Mouse (Mus musculus) liver, embryonic 13.5 days (tissue): Measurements from ENCODE around the gene BC048562. TPM values are rescaled to one million over a fixed set of nuclear protein-coding genes. Genes with fewer than 3 reads are reported as not detected.
A peak's percentile ranks its signal among the peaks of the same experiment; 100 is the strongest.

ENCODE experiments used
- ATAC-seq: fragments of 200-750 bp; cut with Nextera tagmentation; 2 replicates; pipeline ENCODE4 v1.8.0; 2017; ENCODE audit warnings: low read depth, mild to moderate bottlenecking, moderate number of reproducible peaks, moderate library complexity
- DNase-seq: peaks from one replicate; pipeline ENCODE4 v3.0.0; 2022
- H3K27ac ChIP-seq: fragments of 300-500 bp; sonication (generic); 2 replicates; pipeline ENCODE4 v1.5.1; 2015; ENCODE audit warnings: moderate library complexity, mild to moderate bottlenecking, inconsistent platforms
- H3K27me3 ChIP-seq: fragments of 300-500 bp; sonication (generic); 2 replicates; pipeline ENCODE4 v1.6.1; 2015; ENCODE audit warnings: mild to moderate bottlenecking, inconsistent platforms
- H3K36me3 ChIP-seq: fragments of 300-500 bp; sonication (generic); 2 replicates; pipeline ENCODE4 v1.6.1; 2015; ENCODE audit warnings: mild to moderate bottlenecking, inconsistent platforms
- H3K4me1 ChIP-seq: fragments of 300-500 bp; sonication (generic); replicated peaks from 2 replicates; pipeline ENCODE4 v1.6.1; 2015; ENCODE audit warnings: inconsistent platforms
- H3K4me2 ChIP-seq: fragments of 300-500 bp; sonication (generic); 2 replicates; pipeline ENCODE4 v1.6.1; 2015; ENCODE audit warnings: inconsistent platforms, mild to moderate bottlenecking, moderate library complexity
- H3K4me3 ChIP-seq: fragments of 300-500 bp; sonication (generic); replicated peaks from 2 replicates; pipeline ENCODE4 v1.5.1; 2015; ENCODE audit warnings: mild to moderate bottlenecking, inconsistent platforms
- H3K9ac ChIP-seq: fragments of 300-500 bp; sonication (generic); 2 replicates; pipeline ENCODE4 v1.6.1; 2015; ENCODE audit warnings: mild to moderate bottlenecking, inconsistent platforms
- H3K9me3 ChIP-seq: fragments of 300-500 bp; sonication (generic); replicated peaks from 2 replicates; pipeline ENCODE4 v1.6.1; 2016; ENCODE audit warnings: inconsistent platforms
- WGBS: fragments of 180-500 bp; shearing (Covaris S2); methylation state at CpG from one replicate; pipeline ENCODE4 v1.1.7; 2015; ENCODE audit not compliant: insufficient replicate concordance; 5-methylcytosine and 5-hydroxymethylcytosine counted together
- polyA plus RNA-seq: library from polyadenylated mRNA; unstranded; fragments of >200 nt; fragmentation: Nextera tagmentation; extraction: Ambion mirVana; gene quantifications from 2 replicates; pipeline ENCODE4 v1.2.1, GENCODE M21; 2015

Gene BC048562
- polyA plus RNA-seq, 1 experiment from 2014 or later, result not detected

- Histone ChIP-seq H3K4me3 (no peak overlapping the region), H3K36me3 (peaks cover 3% of the 10 kb centered on the region; the same call in 1 of the 2 replicates), H3K27me3 (peaks cover 8% of the 10 kb centered on the region; the same call in 1 of the 2 replicates), H3K27ac (no peak overlapping the region), H3K4me1 (peaks cover 21% of the 10 kb centered on the region), H3K4me2 (no peak overlapping the region), H3K9ac (no peak overlapping the region), H3K9me3 (no peaks in the 10 kb centered on the region)
- 76% methylated on average over 19 of the region's 19 CpGs for WGBS
- ATAC-seq (no peak), DNase-seq (no peak)
Measured at GRCm38 (mm10) chr9:108481520-108482210, 45.4 kb downstream of the BC048562 start.

GRCm38 (mm10) chr9:108483051-108483790 is 46.9 kb downstream of the BC048562 start:
- no peak for DNase-seq
- H3K4me2 ChIP-seq, result no peak overlapping the region
- H3K27me3 ChIP-seq, result peaks cover 8% of the 10 kb centered on the region; the same call in 1 of the 2 replicates
- H3K9me3 ChIP-seq, result no peaks in the 10 kb centered on the region
- peaks cover 11% of the 10 kb centered on the region for H3K36me3 ChIP-seq
- ATAC-seq, result no peak
- no peak overlapping the region for H3K27ac ChIP-seq
- no peak overlapping the region for H3K4me3 ChIP-seq
- H3K4me1 ChIP-seq, result peaks cover 21% of the 10 kb centered on the region
- H3K9ac ChIP-seq, result no peak overlapping the region
- WGBS, result 80% methylated on average over 18 of the region's 18 CpGs

GRCm38 (mm10) chr9:108484021-108484420 is 47.7 kb downstream of the BC048562 start:
- Histone ChIP-seq H3K27me3 (peaks cover 4% of the 10 kb centered on the region; the same call in 1 of the 2 replicates), H3K4me2 (no peak overlapping the region), H3K4me3 (no peak overlapping the region), H3K9me3 (no peaks in the 10 kb centered on the region), H3K4me1 (peaks cover 15% of the 10 kb centered on the region), H3K27ac (no peak overlapping the region), H3K36me3 (peaks cover 17% of the 10 kb centered on the region), H3K9ac (no peak overlapping the region)
- DNase-seq (no peak), ATAC-seq (no peak)
- 77% methylated on average over 15 of the region's 15 CpGs for WGBS

GRCm38 (mm10) chr9:108485301-108485875 is 49.1 kb downstream of the BC048562 start:
- DNase-seq (no peak), ATAC-seq (no peak)
- Histone ChIP-seq H3K9me3 (no peaks in the 10 kb centered on the region), H3K4me1 (peaks cover 10% of the 10 kb centered on the region), H3K36me3 (peaks cover 17% of the 10 kb centered on the region), H3K4me2 (no peak overlapping the region), H3K27ac (no peak overlapping the region), H3K4me3 (no peak overlapping the region), H3K9ac (no peak overlapping the region), H3K27me3 (no peaks in the 10 kb centered on the region)
- 79% methylated on average over 19 of the region's 19 CpGs for WGBS

GRCm38 (mm10) chr9:108486973-108487530 is 50.8 kb downstream of the BC048562 start:
- no peak overlapping the region for H3K4me2 ChIP-seq
- DNase-seq, result no peak
- no peak overlapping the region for H3K4me3 ChIP-seq
- 72% methylated on average over 8 of the region's 8 CpGs for WGBS
- H3K36me3 ChIP-seq, result peaks cover 17% of the 10 kb centered on the region
- no peaks in the 10 kb centered on the region for H3K9me3 ChIP-seq
- ATAC-seq, result no peak
- H3K9ac ChIP-seq, result no peak overlapping the region
- no peak overlapping the region for H3K27ac ChIP-seq
- H3K27me3 ChIP-seq, result no peaks in the 10 kb centered on the region
- H3K4me1 ChIP-seq, result peaks cover 17% of the 10 kb centered on the region

GRCm38 (mm10) chr9:108488403-108488802 is 52.1 kb downstream of the BC048562 start:
- no peaks in the 10 kb centered on the region for H3K27me3 ChIP-seq
- H3K4me2 ChIP-seq, result no peak overlapping the region
- no peak for DNase-seq
- H3K36me3 ChIP-seq, result peaks cover 29% of the 10 kb centered on the region
- H3K9me3 ChIP-seq, result no peaks in the 10 kb centered on the region
- no peak overlapping the region for H3K9ac ChIP-seq
- ATAC-seq, result no peak
- no peak overlapping the region for H3K27ac ChIP-seq
- WGBS, result 86% methylated on average over 17 of the region's 17 CpGs
- H3K4me1 ChIP-seq, result peaks cover 27% of the 10 kb centered on the region
- no peak overlapping the region for H3K4me3 ChIP-seq

- no peaks in the 10 kb centered on the region for H3K27me3 ChIP-seq
- ATAC-seq (no peak), DNase-seq (no peak)
- H3K36me3 ChIP-seq, result peaks cover 37% of the 10 kb centered on the region
- H3K4me3 ChIP-seq, result no peak overlapping the region
- peak overlapping the region; percentile 96 for H3K27ac ChIP-seq
- H3K9me3 ChIP-seq, result no peaks in the 10 kb centered on the region
- WGBS, result 93% methylated on average over 20 of the region's 20 CpGs
- no peak overlapping the region for H3K9ac ChIP-seq
- no peak overlapping the region for H3K4me2 ChIP-seq
- H3K4me1 ChIP-seq, result peaks cover 27% of the 10 kb centered on the region
Measured at GRCm38 (mm10) chr9:108489215-108489614, 52.9 kb downstream of the BC048562 start.

GRCm38 (mm10) chr9:108489702-108490558 is 53.6 kb downstream of the BC048562 start:
- Histone ChIP-seq H3K27ac (peak overlapping the region; percentile 96), H3K9me3 (no peaks in the 10 kb centered on the region), H3K36me3 (peaks cover 44% of the 10 kb centered on the region), H3K27me3 (no peaks in the 10 kb centered on the region), H3K4me3 (peak overlapping the region; percentile 98), H3K4me2 (peak overlapping the region; percentile 93), H3K4me1 (peaks cover 27% of the 10 kb centered on the region), H3K9ac (peak overlapping the region; percentile 95)
- WGBS, result 69% methylated on average over 26 of the region's 26 CpGs
- DNase-seq (no peak), ATAC-seq (no peak)

GRCm38 (mm10) chr9:108490559-108491285 is 54.4 kb downstream of the BC048562 start, which contains the start of gene Usp19:
Gene Usp19, plus strand, starts transcription at chr9:108490602.
- H3K4me1 ChIP-seq, result peaks cover 27% of the 10 kb centered on the region
- WGBS, result under 1% methylated on average over 69 of the region's 69 CpGs
- peak within 1 kb of the TSS; percentile 98 for H3K4me3 ChIP-seq
- DNase-seq (peak; percentile 89), ATAC-seq (peak; percentile 92)
- peaks cover 52% of the 10 kb centered on the region for H3K36me3 ChIP-seq
- H3K27ac ChIP-seq, result peak within 1 kb of the TSS; percentile 96
- H3K9ac ChIP-seq, result peak within 1 kb of the TSS; percentile 95
- H3K9me3 ChIP-seq, result no peaks in the 10 kb centered on the region
- H3K27me3 ChIP-seq, result no peaks in the 10 kb centered on the region
- H3K4me2 ChIP-seq, result peak within 1 kb of the TSS; percentile 93

GRCm38 (mm10) chr9:108491286-108491580 is 55.0 kb downstream of the BC048562 start:
- H3K4me3 ChIP-seq, result peak overlapping the region; percentile 98
- ATAC-seq (peak; percentile 14), DNase-seq (no peak)
- H3K4me2 ChIP-seq, result peak overlapping the region; percentile 93
- peak overlapping the region; percentile 95 for H3K9ac ChIP-seq
- H3K27me3 ChIP-seq, result no peaks in the 10 kb centered on the region
- no peaks in the 10 kb centered on the region for H3K9me3 ChIP-seq
- 3% methylated on average over 12 of the region's 12 CpGs for WGBS
- peaks cover 54% of the 10 kb centered on the region for H3K36me3 ChIP-seq
- peak overlapping the region; percentile 96 for H3K27ac ChIP-seq
- peaks cover 27% of the 10 kb centered on the region for H3K4me1 ChIP-seq
